Mouse (Mus musculus) heart, postnatal 10 days (tissue): ENCODE results near the gene 6030458C11Rik. TPM values are rescaled to one million over a fixed set of nuclear protein-coding genes. Genes with fewer than 3 reads are reported as not detected.
A peak's percentile ranks its signal among the peaks of the same experiment; 100 is the strongest.

Source experiments
- DNase-seq, 2 experiments: peaks; one replicate each; pipeline ENCODE4 v3.0.0; 2021
- intact Hi-C: fragments of 180-260 bp; cut with DNase I; formaldehyde crosslinking; loops from one replicate; pipeline ENCODE4 v1.15.1; 2025
- microRNA-seq, 2 experiments: library from miRNA; unstranded; fragments of <30 nt; microRNA quantifications; one replicate each; pipeline ENCODE4 v1.2.0; 2022
- total RNA-seq, 2 experiments: library from RNA; stranded (reverse); gene quantifications; 2 replicates each; pipeline ENCODE4 v1.2.3; 2021

The 6030458C11Rik gene
- total RNA-seq, 2 experiments from 2014 or later = 14.7 to 16.6 TPM

- intact Hi-C loops = no loop called here
- DNase-seq = no peak
Observed at GRCm38 (mm10) chr15:12762258-12762913, 62.1 kb downstream of the 6030458C11Rik start.

- DNase-seq = peak in 1 of 2 experiments; percentile 45
- intact Hi-C loops = no loop called here
Observed at GRCm38 (mm10) chr15:12760747-12761146, 63.7 kb downstream of the 6030458C11Rik start.

- DNase-seq = peak; percentile 78 to 84
- intact Hi-C loops = no loop called here
Observed at GRCm38 (mm10) chr15:12758461-12758860, 66.0 kb downstream of the 6030458C11Rik start.

Small RNAs within 50 kb of the gene (microRNA-seq; reads per million reads assigned to microRNA genes)
- gene Gm47288 = 0 reads per million in 2 experiments

Other genes with a start within 250 kb of the 6030458C11Rik start
- 100 to 1,000 TPM; 186 to 218 TPM for gene Pdzd2, start 84.7 kb downstream of the 6030458C11Rik start, total RNA-seq
- 10 to 100 TPM; 31.2 to 33.5 TPM for gene Drosha, start 166 bp upstream of the 6030458C11Rik start, total RNA-seq